Mouse (Mus musculus): ENCODE results near the gene Praf2.

DNA sequence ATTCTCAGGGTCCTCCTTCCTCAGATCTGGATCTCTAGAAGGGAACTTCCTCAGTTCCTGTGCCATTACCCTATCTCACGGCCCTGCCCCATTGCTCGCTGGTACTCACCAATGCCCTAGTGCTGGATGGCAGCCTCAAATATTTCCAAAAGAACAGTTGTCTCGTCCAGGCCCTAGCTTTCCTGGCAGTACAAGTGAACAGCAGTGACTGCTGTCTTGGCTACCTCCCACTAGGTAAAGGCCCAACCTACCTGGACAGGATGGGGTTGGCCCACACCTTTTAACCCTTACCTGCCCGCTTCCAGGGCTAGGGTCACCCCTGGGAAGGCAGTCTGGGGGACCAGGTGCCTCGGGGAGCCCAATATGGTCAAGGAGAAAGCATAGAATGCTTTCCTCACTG, 12.9 kb downstream of the Praf2 start:
- no peak for TF ChIP-seq CTCF (IDR thresholded peaks at IDR 0.05; ENCODE audit: low read depth)
- TF ChIP-seq EP300 (IDR thresholded peaks at IDR 0.05; ENCODE audit: low read depth) = no peak

All from liver, postnatal 0 days (tissue).